Mouse (Mus musculus) thymus, adult 2 months (tissue): ENCODE measurements at regions not wholly inside any gene's neighbourhood (a gene's known extent, or its start where the extent isn't known, plus 50 kb on each side); places are given as distances from the start of the nearest gene placed in this dataset.

ENCODE experiments used
- CTCF ChIP-seq: fragments of 200-500 bp; IDR thresholded peaks from 2 replicates; pipeline ENCODE4 v1.5.1; 2012; ENCODE audit warnings: mild to moderate bottlenecking, control low read depth, low read length, moderate library complexity, borderline replicate concordance; ENCODE audit not compliant: control insufficient read depth, poor library complexity, insufficient read depth; ENCODE audit errors: extremely low read depth
- POLR2A ChIP-seq: fragments of 200-500 bp; IDR thresholded peaks from 2 replicates; pipeline ENCODE4 v1.6.1; 2012; ENCODE audit warnings: mild to moderate bottlenecking, low read length, control low read depth, moderate library complexity; ENCODE audit not compliant: control insufficient read depth, poor library complexity, insufficient read depth; ENCODE audit errors: extremely low read depth

DNA sequence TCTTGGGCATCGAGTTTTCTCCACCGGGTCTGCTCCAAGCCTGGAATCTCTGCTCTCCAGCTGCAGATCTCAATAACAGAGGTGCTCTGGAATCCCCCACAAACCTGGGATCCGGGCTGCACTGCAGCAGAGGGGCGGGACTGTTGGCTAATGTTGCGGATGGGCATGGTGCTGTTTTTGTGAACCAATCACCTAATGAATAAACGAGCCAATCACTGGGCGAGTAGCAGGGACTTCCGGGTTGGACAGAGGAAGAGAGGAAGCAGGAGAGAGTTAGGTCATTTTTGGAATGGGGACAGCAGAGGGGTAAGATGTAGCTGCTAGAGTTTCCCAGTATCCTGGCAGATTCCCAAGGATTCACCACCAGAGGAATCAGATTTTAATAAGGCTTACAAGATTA lies 76.7 kb upstream of the Gpr12 start:
- TF ChIP-seq POLR2A, result no peak
- no peak for TF ChIP-seq CTCF
